27 mouse cellular contexts compared by ENCODE assay signal in genomic region chr8:109493727-109494126, GRCm38 (mm10). TPM values are rescaled to one million over a fixed set of nuclear protein-coding genes. Genes with fewer than 3 reads are reported as not detected.
"Had no signal": no experiment of that assay in that cellular context is flagged by ENCODE, and none has a peak within 500 bp of the region (broad histone marks: within the 10 kb centered on the region; RNA-seq: fewer than 3 reads in every experiment).

Pmfbp1 (plus strand) TSS chr8:109494027.

- H3K4me1 ChIP-seq: heart, embryonic 12.5 days; hindbrain, embryonic 10.5 days; hindbrain, embryonic 12.5 days; intestine, embryonic 15.5 days; liver, embryonic 13.5 days had no signal

- H3K9me3 ChIP-seq: heart, embryonic 12.5 days; hindbrain, embryonic 10.5 days; hindbrain, embryonic 12.5 days; intestine, embryonic 15.5 days; liver, embryonic 13.5 days had no signal

- H3K27me3 ChIP-seq: heart, embryonic 12.5 days; hindbrain, embryonic 12.5 days; intestine, embryonic 15.5 days; liver, embryonic 13.5 days had no signal

- H3K4me3 ChIP-seq: gastrocnemius, adult 2 months; heart, adult 2 months; heart, embryonic 12.5 days; hindbrain, embryonic 10.5 days; hindbrain, embryonic 12.5 days; intestine, embryonic 15.5 days; layer of hippocampus, adult 2 months; liver, embryonic 13.5 days had no signal

- H3K36me3 ChIP-seq: heart, embryonic 12.5 days; hindbrain, embryonic 10.5 days; hindbrain, embryonic 12.5 days; intestine, embryonic 15.5 days; liver, embryonic 13.5 days had no signal

- DNase-seq: gastrocnemius, adult 2 months; gastrocnemius, postnatal 10 days; gastrocnemius, postnatal 25 days; heart, adult 2 months; heart, postnatal 10 days; heart, postnatal 4 days; kidney, adult 18-20 months; kidney, adult 8-10 months; kidney, postnatal 10 days; kidney, postnatal 25 days; kidney, postnatal 4 days; liver; liver, embryonic 13.5 days had no signal

- H3K9ac ChIP-seq: heart, embryonic 12.5 days; hindbrain, embryonic 12.5 days; hindbrain, embryonic 14.5 days; intestine, embryonic 15.5 days; liver, embryonic 13.5 days had no signal

- H3K27ac ChIP-seq: gastrocnemius, adult 2 months; heart, adult 2 months; hindbrain, embryonic 10.5 days; hindbrain, embryonic 12.5 days; hindbrain, embryonic 14.5 days; intestine, embryonic 15.5 days; layer of hippocampus, adult 2 months; liver, embryonic 13.5 days had no signal

- ATAC-seq: forebrain, embryonic 16.5 days; hindbrain, embryonic 16.5 days; inflammation-experienced regulatory T-cells, adult 6 months; intestine, embryonic 15.5 days; intestine, postnatal 0 days had no signal

- H3K4me2 ChIP-seq: heart, embryonic 12.5 days; hindbrain, embryonic 12.5 days; hindbrain, embryonic 14.5 days; intestine, embryonic 15.5 days; liver, embryonic 11.5 days; liver, embryonic 13.5 days had no signal

RNA-seq across cellular contexts. Expression of gene Pmfbp1, which starts in this region (rescaled TPM):
- total RNA-seq: gastrocnemius, adult 2 months; gastrocnemius, postnatal 10 days; gastrocnemius, postnatal 25 days; gastrocnemius, postnatal 4 days; granulocyte monocyte progenitor cell, adult 5-6 weeks; heart, adult 2 months; heart, postnatal 10 days; heart, postnatal 25 days; heart, postnatal 4 days had no signal
- polyA plus RNA-seq: heart, adult 2 months; heart, embryonic 12.5 days; inflammation-experienced regulatory T-cells, adult 6 months; intestine, embryonic 15.5 days; intestine, postnatal 0 days; liver, embryonic 11.5 days; liver, embryonic 13.5 days had no signal
